Mouse (Mus musculus) adrenal gland, adult 10 weeks (tissue): ENCODE measurements around the gene Aph1a. TPM values are rescaled to one million over a fixed set of nuclear protein-coding genes. Genes with fewer than 3 reads are reported as not detected.

Source experiments
- polyA plus RNA-seq: library from polyadenylated mRNA; stranded (reverse); fragments of 350-450 nt; fragmentation: Illumina TruSeq; extraction: RNeasy Lipid Tissue Mini Kit (QIAGEN cat#74804); gene quantifications from one replicate; pipeline ENCODE4 v1.2.3, GENCODE M21; 2014; ENCODE audit warnings: low read depth, low replicate concordance

The Aph1a gene
- 33.4 TPM for polyA plus RNA-seq

GRCm38 (mm10) chr3:95893606-95894316 lies at the start of gene Aph1a:
TSS of gene Aph1a (plus strand) at chr3:95893969.

GRCm38 (mm10) chr3:95855502-95856089 lies 38.2 kb upstream of the Aph1a start, which contains the start of gene Prpf3:
TSS of gene Prpf3 (minus strand) at chr3:95855885.

GRCm38 (mm10) chr3:95871392-95871867 lies 22.3 kb upstream of the Aph1a start, which contains the start of gene Mrps21:
TSS of gene Mrps21 (minus strand) at chr3:95871519.

GRCm38 (mm10) chr3:95881979-95882815 lies 11.6 kb upstream of the Aph1a start, which contains the start of gene Ciart:
TSS of gene Ciart (minus strand) at chr3:95882251.

GRCm38 (mm10) chr3:95891211-95892065 lies 2.3 kb upstream of the Aph1a start, which contains the start of gene BC028528:
TSS of gene BC028528 (minus strand) at chr3:95892005.

GRCm38 (mm10) chr3:95904568-95904967 lies 10.8 kb downstream of the Aph1a start, which contains the start of gene Car14:
TSS of gene Car14 (minus strand) at chr3:95904691.

GRCm38 (mm10) chr3:95928658-95929503 lies 35.1 kb downstream of the Aph1a start, which contains the start of gene Anp32e:
TSS of gene Anp32e (plus strand) at chr3:95929246.

Other genes with a start within 250 kb of the Aph1a start
- gene Mcl1, start 235.2 kb upstream of the Aph1a start, polyA plus RNA-seq = 456 TPM
- gene Adamtsl4, start 206.1 kb upstream of the Aph1a start, polyA plus RNA-seq = 0.47 TPM
- 34.2 TPM for gene Ecm1, start 154.4 kb upstream of the Aph1a start, polyA plus RNA-seq
- gene Tars2, start 133.8 kb upstream of the Aph1a start, polyA plus RNA-seq = 17.7 TPM
- gene Rprd2, start 75.1 kb upstream of the Aph1a start, polyA plus RNA-seq = 43.9 TPM
- gene Prpf3, start 38.1 kb upstream of the Aph1a start, polyA plus RNA-seq = 31.8 TPM
- 39.8 TPM for gene Mrps21, start 22.4 kb upstream of the Aph1a start, polyA plus RNA-seq
- 0.29 TPM for gene Ciart, start 11.7 kb upstream of the Aph1a start, polyA plus RNA-seq
- gene BC028528, start 2.0 kb upstream of the Aph1a start, polyA plus RNA-seq = 46.0 TPM
- gene Car14, start 10.7 kb downstream of the Aph1a start, polyA plus RNA-seq = 5.4 TPM
- 188 TPM for gene Anp32e, start 35.3 kb downstream of the Aph1a start, polyA plus RNA-seq
- gene Plekho1, start 102.0 kb downstream of the Aph1a start, polyA plus RNA-seq = 5.4 TPM
- 74.0 TPM for gene Vps45, start 164.5 kb downstream of the Aph1a start, polyA plus RNA-seq
- 26.7 TPM for gene Otud7b, start 210.6 kb downstream of the Aph1a start, polyA plus RNA-seq